Mouse (Mus musculus): ENCODE results near the gene Hdac9. TPM values are rescaled to one million over a fixed set of nuclear protein-coding genes. Genes with fewer than 3 reads are reported as not detected.
A peak's percentile ranks its signal among the peaks of the same experiment; 100 is the strongest.

The Hdac9 gene
- 8.2 and 11.0 TPM in 2 replicates for polyA plus RNA-seq (2012; rRNA removed)

DNA sequence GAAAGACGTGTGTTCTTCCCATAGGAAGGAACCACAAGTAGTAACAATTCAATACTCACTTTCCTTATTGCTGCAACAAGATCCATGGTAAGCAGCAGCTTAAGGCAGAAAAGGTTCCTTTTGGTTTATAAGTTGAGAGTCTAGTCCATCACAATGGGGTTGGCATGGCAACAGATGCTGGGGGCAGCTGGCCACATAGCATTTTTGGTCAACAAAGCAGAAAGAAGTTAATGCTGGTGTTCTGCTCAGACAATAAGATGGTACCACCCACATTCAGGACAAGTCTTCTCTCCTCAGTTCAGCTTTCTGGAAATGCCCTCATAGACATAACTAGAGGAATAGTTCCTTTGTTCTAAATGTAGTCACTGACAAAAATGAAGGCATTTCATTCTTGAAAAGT is at the start of gene Hdac9:
Hdac9 (minus strand) TSS at position 101 of the 400 bp plus-strand sequence.
- TF ChIP-seq CTCF (IDR thresholded peaks at IDR 0.05; ENCODE audit: borderline replicate concordance, extremely low read depth, insufficient read depth, insufficient read length), result no peak
- no peak for TF ChIP-seq POLR2A (IDR thresholded peaks at IDR 0.05; ENCODE audit: borderline replicate concordance, extremely low read depth, insufficient read depth, insufficient read length, poor library complexity, severe bottlenecking)
- no peak for DNase-seq (ENCODE audit: low read depth)

DNA sequence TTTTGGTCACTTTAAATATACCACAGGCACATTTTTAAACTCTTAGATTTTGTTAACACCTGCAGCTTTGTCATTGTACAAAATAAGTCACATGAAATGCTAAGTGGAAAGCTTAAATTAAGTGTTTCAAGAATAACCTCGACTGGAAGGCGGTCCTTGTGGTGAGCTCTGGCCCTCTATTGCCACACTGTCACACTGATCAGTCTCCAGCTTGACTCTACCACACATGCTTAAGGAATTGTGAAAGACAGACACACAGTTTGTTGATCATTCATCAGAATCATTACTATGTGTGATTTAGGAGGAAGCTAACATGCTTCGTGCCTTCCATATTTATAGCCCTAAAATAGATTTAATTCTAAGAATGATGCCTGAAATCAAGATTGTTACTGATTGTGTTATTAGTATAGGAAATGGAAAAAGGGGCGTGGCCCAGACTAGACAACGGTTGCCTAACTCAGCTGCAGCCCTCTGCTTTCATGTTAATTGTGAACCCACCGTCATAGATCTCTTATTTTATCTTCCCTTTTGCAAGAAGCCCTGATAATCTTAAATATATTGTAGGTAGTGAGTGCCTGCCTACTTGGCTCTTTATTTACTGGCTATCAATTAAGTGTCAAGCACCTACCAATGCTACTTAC is 32.3 kb upstream of the Hdac9 start:
- no peak for TF ChIP-seq POLR2A (IDR thresholded peaks at IDR 0.05; ENCODE audit: borderline replicate concordance, extremely low read depth, insufficient read depth, insufficient read length, poor library complexity, severe bottlenecking)

GRCm38 (mm10) chr12:34937918-34938317 is 21.0 kb upstream of the Hdac9 start:
- no peak for TF ChIP-seq POLR2A (IDR thresholded peaks at IDR 0.05; ENCODE audit: borderline replicate concordance, extremely low read depth, insufficient read depth, insufficient read length, poor library complexity, severe bottlenecking)
- no peak for TF ChIP-seq CTCF (IDR thresholded peaks at IDR 0.05; ENCODE audit: borderline replicate concordance, extremely low read depth, insufficient read depth, insufficient read length)
- DNase-seq (ENCODE audit: low read depth), result peak; percentile 18

More for the DNA sequence above, 32.3 kb upstream of the Hdac9 start:
- no peak for DNase-seq (ENCODE audit: low read depth)

- peak; percentile 12 for DNase-seq (ENCODE audit: low read depth)
- TF ChIP-seq CTCF (IDR thresholded peaks at IDR 0.05; ENCODE audit: borderline replicate concordance, extremely low read depth, insufficient read depth, insufficient read length) (no peak), POLR2A (IDR thresholded peaks at IDR 0.05; ENCODE audit: borderline replicate concordance, extremely low read depth, insufficient read depth, insufficient read length, poor library complexity, severe bottlenecking) (no peak)
Observed at GRCm38 (mm10) chr12:34908008-34908407, 8.9 kb downstream of the Hdac9 start.

DNA sequence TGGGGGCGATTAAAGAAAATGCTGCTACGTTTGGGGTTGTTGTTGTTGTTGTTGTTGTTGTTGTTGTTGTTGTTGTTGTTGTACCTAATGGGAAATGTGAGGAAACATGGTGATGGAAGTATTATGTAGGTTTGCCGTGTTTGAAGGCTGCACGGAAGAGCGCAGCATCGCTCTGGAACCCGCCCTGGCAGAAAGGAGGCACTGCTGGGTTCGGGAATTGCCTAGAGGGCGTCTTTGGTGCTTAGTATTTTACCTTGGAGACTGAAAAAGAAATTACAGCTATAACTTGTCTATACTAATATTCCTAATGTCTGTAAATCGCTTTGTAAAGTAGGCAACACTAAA is 9.4 kb downstream of the Hdac9 start:
- DNase-seq (ENCODE audit: low read depth), result peak; percentile 83
- TF ChIP-seq POLR2A (IDR thresholded peaks at IDR 0.05; ENCODE audit: borderline replicate concordance, extremely low read depth, insufficient read depth, insufficient read length, poor library complexity, severe bottlenecking) (no peak), CTCF (IDR thresholded peaks at IDR 0.05; ENCODE audit: borderline replicate concordance, extremely low read depth, insufficient read depth, insufficient read length) (peak; percentile 32; the same call in 1 of the 2 replicates)

GRCm38 (mm10) chr12:34906704-34907505 is 10.0 kb downstream of the Hdac9 start:
- DNase-seq (ENCODE audit: low read depth), result peak; percentile 74
- no peak for TF ChIP-seq POLR2A (IDR thresholded peaks at IDR 0.05; ENCODE audit: borderline replicate concordance, extremely low read depth, insufficient read depth, insufficient read length, poor library complexity, severe bottlenecking)
- TF ChIP-seq CTCF (IDR thresholded peaks at IDR 0.05; ENCODE audit: borderline replicate concordance, extremely low read depth, insufficient read depth, insufficient read length), result no peak

GRCm38 (mm10) chr12:34906376-34906703 is 10.6 kb downstream of the Hdac9 start:
- TF ChIP-seq CTCF (IDR thresholded peaks at IDR 0.05; ENCODE audit: borderline replicate concordance, extremely low read depth, insufficient read depth, insufficient read length) (no peak), POLR2A (IDR thresholded peaks at IDR 0.05; ENCODE audit: borderline replicate concordance, extremely low read depth, insufficient read depth, insufficient read length, poor library complexity, severe bottlenecking) (no peak)
- DNase-seq (ENCODE audit: low read depth), result no peak

DNA sequence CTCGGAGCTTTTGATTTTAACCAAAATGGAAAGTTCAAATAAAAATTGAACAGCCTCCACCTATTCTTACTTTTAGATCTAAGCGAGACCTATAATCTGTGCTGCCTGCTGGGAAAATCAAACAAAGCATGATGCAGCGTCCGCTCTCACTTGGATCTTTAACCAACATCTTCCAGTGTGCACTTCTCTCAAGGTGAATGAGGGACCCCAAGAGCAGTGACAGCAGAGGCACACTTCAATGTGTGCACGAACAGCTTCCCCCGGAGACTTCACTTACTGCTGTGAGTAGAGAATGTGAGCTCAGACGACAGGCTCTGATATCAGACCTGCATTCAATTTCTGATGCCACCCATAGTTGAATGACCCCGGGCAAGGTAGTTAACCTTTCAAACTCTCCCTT is 16.7 kb downstream of the Hdac9 start:
- peak; percentile 52 for DNase-seq (ENCODE audit: low read depth)
- no peak for TF ChIP-seq CTCF (IDR thresholded peaks at IDR 0.05; ENCODE audit: borderline replicate concordance, extremely low read depth, insufficient read depth, insufficient read length)
- no peak for TF ChIP-seq POLR2A (IDR thresholded peaks at IDR 0.05; ENCODE audit: borderline replicate concordance, extremely low read depth, insufficient read depth, insufficient read length, poor library complexity, severe bottlenecking)

DNA sequence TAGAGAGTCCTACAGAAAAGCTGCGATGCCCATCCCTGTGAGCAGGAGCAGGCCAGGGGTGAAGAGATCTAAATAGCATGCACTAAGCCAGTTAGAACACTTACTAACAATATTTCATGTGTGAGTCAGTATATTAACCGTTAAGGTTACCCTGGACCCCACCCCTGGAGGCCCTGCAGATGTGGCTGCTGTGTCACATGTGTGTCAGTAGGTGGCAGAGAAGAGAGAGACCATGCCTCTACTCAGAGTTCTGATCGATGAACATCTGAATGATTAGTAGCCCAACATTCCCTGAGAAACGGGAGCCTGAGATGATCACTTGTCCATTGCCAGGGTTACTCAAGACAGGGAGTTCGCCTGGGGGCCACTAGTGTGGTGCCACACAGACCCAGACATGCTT is 22.0 kb downstream of the Hdac9 start:
- TF ChIP-seq POLR2A (IDR thresholded peaks at IDR 0.05; ENCODE audit: borderline replicate concordance, extremely low read depth, insufficient read depth, insufficient read length, poor library complexity, severe bottlenecking), result no peak
- no peak for TF ChIP-seq CTCF (IDR thresholded peaks at IDR 0.05; ENCODE audit: borderline replicate concordance, extremely low read depth, insufficient read depth, insufficient read length)
- no peak for DNase-seq (ENCODE audit: low read depth)

DNA sequence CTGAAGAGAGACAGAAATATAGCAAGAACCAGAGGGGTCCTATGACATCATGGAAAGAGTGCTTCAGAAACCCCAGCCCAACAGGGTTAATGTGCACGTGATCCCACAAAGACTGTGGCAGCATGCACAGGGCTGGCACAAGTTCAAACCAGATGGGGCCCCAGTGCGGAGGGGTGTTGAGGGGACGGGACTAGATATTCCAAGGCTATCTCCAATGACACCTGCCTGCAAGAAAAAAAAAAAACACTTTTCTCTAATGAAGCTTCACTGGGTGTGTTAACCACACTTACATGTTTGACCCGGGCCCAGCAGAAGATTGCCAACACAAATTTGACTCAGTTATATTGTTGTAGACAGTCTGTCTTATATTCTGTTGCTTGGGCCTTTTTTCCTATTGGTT is 28.2 kb downstream of the Hdac9 start:
- no peak for DNase-seq (ENCODE audit: low read depth)
- TF ChIP-seq CTCF (IDR thresholded peaks at IDR 0.05; ENCODE audit: borderline replicate concordance, extremely low read depth, insufficient read depth, insufficient read length) (no peak), POLR2A (IDR thresholded peaks at IDR 0.05; ENCODE audit: borderline replicate concordance, extremely low read depth, insufficient read depth, insufficient read length, poor library complexity, severe bottlenecking) (no peak)

DNA sequence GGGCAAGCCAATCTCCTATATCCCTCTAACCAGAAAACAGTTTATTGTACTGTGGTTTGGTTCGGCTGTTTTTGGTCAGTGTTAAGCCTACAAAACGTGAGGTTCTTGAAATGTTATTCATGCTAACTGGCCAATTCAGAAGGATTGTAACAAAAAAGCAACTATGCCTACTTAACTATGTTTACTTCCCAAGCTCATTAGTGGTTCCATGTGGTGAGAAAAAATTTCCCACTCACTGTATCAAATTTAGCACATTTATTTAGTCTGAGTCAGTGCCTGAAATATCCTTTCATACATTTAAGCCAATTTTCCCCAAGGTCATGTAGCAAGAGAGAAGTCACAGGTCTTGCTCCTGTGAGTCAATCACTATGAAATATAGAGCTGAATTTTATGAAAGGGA is 42.0 kb downstream of the Hdac9 start:
- TF ChIP-seq POLR2A (IDR thresholded peaks at IDR 0.05; ENCODE audit: borderline replicate concordance, extremely low read depth, insufficient read depth, insufficient read length, poor library complexity, severe bottlenecking) (no peak), CTCF (IDR thresholded peaks at IDR 0.05; ENCODE audit: borderline replicate concordance, extremely low read depth, insufficient read depth, insufficient read length) (no peak)

DNA sequence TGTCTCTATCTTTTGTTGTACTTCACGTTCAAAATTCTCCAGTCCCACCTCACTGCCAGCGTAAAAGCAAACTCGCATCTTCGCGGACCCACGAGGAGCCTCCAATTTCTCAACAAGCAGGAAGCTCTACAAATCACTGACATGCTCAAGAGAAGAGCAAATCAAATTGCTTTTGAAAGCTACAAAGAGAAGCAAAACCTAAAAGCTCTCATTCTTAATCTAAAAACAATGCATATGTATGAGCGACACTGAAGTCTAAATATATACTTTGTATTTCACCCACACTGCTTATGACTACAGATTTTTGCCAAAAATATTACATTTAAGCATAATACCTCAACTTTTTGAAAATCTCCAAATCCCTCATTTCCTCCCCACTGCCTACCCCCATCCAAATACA is 45.9 kb downstream of the Hdac9 start:
- TF ChIP-seq POLR2A (IDR thresholded peaks at IDR 0.05; ENCODE audit: borderline replicate concordance, extremely low read depth, insufficient read depth, insufficient read length, poor library complexity, severe bottlenecking), result no peak
- TF ChIP-seq CTCF (IDR thresholded peaks at IDR 0.05; ENCODE audit: borderline replicate concordance, extremely low read depth, insufficient read depth, insufficient read length), result no peak
- peak; percentile 10 for DNase-seq (ENCODE audit: low read depth)

More for the DNA sequence above, 42.0 kb downstream of the Hdac9 start:
- DNase-seq (ENCODE audit: low read depth), result no peak

Data from brain, embryonic 14.5 days (tissue).